Mouse (Mus musculus) limb, embryonic 11.5 days (tissue): ENCODE measurements around the gene Klhdc3. TPM values are rescaled to one million over a fixed set of nuclear protein-coding genes. Genes with fewer than 3 reads are reported as not detected.
A peak's percentile ranks its signal among the peaks of the same experiment; 100 is the strongest.

Experiments used
- ATAC-seq: fragments of 200-750 bp; cut with Nextera tagmentation; 2 replicates; pipeline ENCODE4 v1.8.0; 2017; ENCODE audit warnings: low read depth; ENCODE audit not compliant: insufficient number of reproducible peaks, low FRiP score, low TSS enrichment
- DNase-seq: peaks from one replicate; pipeline ENCODE4 v3.0.0-alpha.2; 2015; ENCODE audit warnings: low spot score
- H3K27ac ChIP-seq: fragments of 300-500 bp; sonication (generic); replicated peaks from 2 replicates; pipeline ENCODE4 v1.5.1; 2014; ENCODE audit warnings: low read depth, mild to moderate bottlenecking, low read length
- H3K27me3 ChIP-seq: fragments of 300-500 bp; sonication (generic); 2 replicates; pipeline ENCODE4 v1.6.1; 2014; ENCODE audit warnings: mild to moderate bottlenecking, low read length, mixed read lengths; ENCODE audit not compliant: control insufficient read depth, insufficient read depth
- H3K36me3 ChIP-seq: fragments of 300-500 bp; sonication (generic); 2 replicates; pipeline ENCODE4 v1.6.1; 2014; ENCODE audit warnings: mild to moderate bottlenecking, low read length, moderate library complexity, mixed read lengths; ENCODE audit not compliant: control insufficient read depth, insufficient read depth
- H3K4me1 ChIP-seq: fragments of 300-500 bp; sonication (generic); 2 replicates; pipeline ENCODE4 v1.6.1; 2014; ENCODE audit warnings: low read length, mixed read lengths; ENCODE audit not compliant: control insufficient read depth, insufficient read depth
- H3K4me2 ChIP-seq: fragments of 300-500 bp; sonication (generic); 2 replicates; pipeline ENCODE4 v1.6.1; 2014; ENCODE audit warnings: low read depth, mild to moderate bottlenecking, moderate library complexity; ENCODE audit not compliant: severe bottlenecking
- H3K4me3 ChIP-seq: fragments of 300-500 bp; sonication (generic); 2 replicates; pipeline ENCODE4 v1.5.1; 2014; ENCODE audit warnings: low read depth, low read length
- H3K9ac ChIP-seq: fragments of 300-500 bp; sonication (generic); 2 replicates; pipeline ENCODE4 v1.6.1; 2014; ENCODE audit warnings: mild to moderate bottlenecking, low read length
- H3K9me3 ChIP-seq: fragments of 300-500 bp; sonication (generic); 2 replicates; pipeline ENCODE4 v1.6.1; 2016; ENCODE audit warnings: low read length; ENCODE audit not compliant: control insufficient read depth
- WGBS: fragments of 180-500 bp; shearing (Covaris S2); extraction: QIAGEN DNeasy Blood & Tissue Kit; methylation state at CpG from one replicate; pipeline ENCODE4 v1.1.7; 2014; 5-methylcytosine and 5-hydroxymethylcytosine counted together
- polyA plus RNA-seq: library from polyadenylated mRNA; unstranded; fragments of >200 nt; fragmentation: Nextera tagmentation; extraction: Ambion mirVana; gene quantifications from 2 replicates; pipeline ENCODE4 v1.2.1, GENCODE M21; 2014

Klhdc3 gene
- polyA plus RNA-seq, 1 experiment from 2014 or later = 117 TPM

DNA sequence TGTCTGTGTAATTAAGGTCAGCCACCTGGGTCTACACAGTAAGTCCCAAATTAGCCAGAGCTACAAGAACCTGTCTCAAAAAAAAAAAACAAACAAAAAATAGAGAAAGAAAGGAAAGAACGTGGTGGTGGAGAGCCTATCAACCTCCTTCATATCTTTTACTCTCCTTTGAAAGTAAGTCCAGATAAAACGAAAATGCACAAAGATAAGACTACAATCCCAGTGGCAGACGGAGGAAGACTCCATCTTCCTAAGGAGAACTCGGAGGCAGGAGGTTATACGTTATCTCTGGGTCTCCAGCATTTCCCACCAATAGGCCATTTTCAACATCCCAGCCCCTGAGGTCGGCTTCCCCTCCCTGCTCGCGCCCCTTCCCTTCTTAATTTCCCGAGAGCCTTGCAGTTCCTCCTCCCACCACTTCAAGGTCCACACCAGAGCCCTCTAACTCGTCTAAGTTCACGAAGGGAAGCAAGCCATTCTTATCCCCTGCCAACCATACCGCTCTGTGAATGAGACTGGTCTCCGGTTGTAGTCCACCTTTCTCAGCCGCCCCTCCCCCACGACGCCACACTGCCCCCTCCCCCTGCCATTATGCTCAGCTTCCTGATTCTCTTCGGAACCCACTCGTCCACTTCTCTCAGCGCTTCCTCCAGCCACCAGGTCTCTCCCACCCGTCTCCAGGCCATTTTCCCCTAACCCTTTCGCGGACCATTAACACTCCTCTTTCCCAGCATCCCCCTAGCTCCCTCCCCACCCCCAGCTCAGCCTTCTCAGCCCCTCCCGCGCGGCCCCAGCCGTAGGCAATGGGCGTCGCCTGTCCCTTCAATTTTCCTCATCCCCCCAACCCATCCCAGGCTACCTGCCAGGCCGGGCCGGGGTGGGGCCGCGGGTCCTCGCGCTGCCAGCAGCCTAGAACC lies 613 bp downstream of the Klhdc3 start:
- ATAC-seq = peak; percentile 2
- H3K9me3 ChIP-seq = no peaks in the 10 kb centered on the region
- H3K4me2 ChIP-seq = peak overlapping the region; percentile 83
- peak overlapping the region; percentile 88 for H3K4me3 ChIP-seq
- peak overlapping the region; percentile 70 for H3K9ac ChIP-seq
- WGBS = under 1% methylated on average over 34 of the region's 34 CpGs
- H3K27me3 ChIP-seq = no peaks in the 10 kb centered on the region
- peak; percentile 71 for DNase-seq
- peaks cover 17% of the 10 kb centered on the region for H3K4me1 ChIP-seq
- peak overlapping the region; percentile 88 for H3K27ac ChIP-seq
- peaks cover 41% of the 10 kb centered on the region for H3K36me3 ChIP-seq

DNA sequence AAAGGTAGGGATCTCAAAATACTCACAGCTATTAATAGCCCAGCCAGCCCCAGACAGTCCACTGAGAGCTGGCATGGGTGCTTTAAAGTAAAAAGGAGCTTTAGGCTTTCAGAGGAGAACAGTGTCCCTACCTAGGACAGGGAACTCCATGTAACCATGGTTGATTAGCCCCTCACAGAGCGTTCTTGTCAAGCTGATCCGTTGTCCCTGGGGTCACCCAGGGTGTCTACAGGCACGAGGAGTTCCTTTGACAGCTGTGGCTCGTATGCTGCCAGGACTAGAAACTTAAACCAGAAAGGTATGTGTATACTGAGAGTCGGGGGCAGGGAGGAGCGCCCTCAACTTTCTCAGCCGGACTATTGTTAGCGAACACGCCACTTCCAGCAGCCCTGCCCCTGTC lies 1.8 kb downstream of the Klhdc3 start:
- peaks cover 31% of the 10 kb centered on the region for H3K36me3 ChIP-seq
- no peak overlapping the region; the same call in 1 of the 2 replicates for H3K9ac ChIP-seq
- H3K27me3 ChIP-seq = no peaks in the 10 kb centered on the region
- DNase-seq (no peak), ATAC-seq (no peak)
- peak overlapping the region; percentile 83 for H3K4me2 ChIP-seq
- no peak overlapping the region; the same call in 1 of the 2 replicates for H3K4me3 ChIP-seq
- WGBS = 56% methylated on average over 9 of the region's 9 CpGs
- no peak overlapping the region for H3K27ac ChIP-seq
- no peaks in the 10 kb centered on the region for H3K9me3 ChIP-seq
- peaks cover 23% of the 10 kb centered on the region for H3K4me1 ChIP-seq

DNA sequence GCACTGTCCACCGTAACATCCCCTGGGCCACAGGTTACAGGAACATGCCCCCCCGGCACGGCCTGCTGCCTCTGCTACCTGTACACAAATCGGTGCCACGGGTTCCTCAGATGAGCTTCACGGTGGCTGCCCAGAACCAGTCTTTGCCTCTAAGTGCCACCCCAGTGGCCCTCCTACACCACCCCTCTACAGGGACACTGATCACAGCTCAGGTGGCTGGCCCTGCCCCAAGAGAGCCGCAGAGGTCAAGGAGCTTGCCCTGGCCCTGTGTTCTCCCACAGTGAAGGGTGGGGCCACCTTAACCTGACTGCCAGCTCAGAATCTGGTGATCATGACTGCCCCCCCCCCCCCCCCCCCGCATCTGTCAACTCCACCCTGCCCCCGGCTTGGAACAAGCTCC lies 2.3 kb downstream of the Klhdc3 start, which contains the start of gene Mea1:
TSS of gene Mea1 (plus strand) at position 378 of the 400 bp plus-strand sequence.
- Histone ChIP-seq H3K4me1 (peaks cover 23% of the 10 kb centered on the region), H3K27ac (no peak within 1 kb of the TSS), H3K27me3 (no peaks in the 10 kb centered on the region), H3K9me3 (no peaks in the 10 kb centered on the region), H3K36me3 (peaks cover 26% of the 10 kb centered on the region), H3K9ac (peak within 1 kb of the TSS; percentile 70), H3K4me2 (peak within 1 kb of the TSS; percentile 83), H3K4me3 (peak within 1 kb of the TSS; percentile 88)
- WGBS = 90% methylated on average over 8 of the region's 9 CpGs
- ATAC-seq (no peak), DNase-seq (no peak)

DNA sequence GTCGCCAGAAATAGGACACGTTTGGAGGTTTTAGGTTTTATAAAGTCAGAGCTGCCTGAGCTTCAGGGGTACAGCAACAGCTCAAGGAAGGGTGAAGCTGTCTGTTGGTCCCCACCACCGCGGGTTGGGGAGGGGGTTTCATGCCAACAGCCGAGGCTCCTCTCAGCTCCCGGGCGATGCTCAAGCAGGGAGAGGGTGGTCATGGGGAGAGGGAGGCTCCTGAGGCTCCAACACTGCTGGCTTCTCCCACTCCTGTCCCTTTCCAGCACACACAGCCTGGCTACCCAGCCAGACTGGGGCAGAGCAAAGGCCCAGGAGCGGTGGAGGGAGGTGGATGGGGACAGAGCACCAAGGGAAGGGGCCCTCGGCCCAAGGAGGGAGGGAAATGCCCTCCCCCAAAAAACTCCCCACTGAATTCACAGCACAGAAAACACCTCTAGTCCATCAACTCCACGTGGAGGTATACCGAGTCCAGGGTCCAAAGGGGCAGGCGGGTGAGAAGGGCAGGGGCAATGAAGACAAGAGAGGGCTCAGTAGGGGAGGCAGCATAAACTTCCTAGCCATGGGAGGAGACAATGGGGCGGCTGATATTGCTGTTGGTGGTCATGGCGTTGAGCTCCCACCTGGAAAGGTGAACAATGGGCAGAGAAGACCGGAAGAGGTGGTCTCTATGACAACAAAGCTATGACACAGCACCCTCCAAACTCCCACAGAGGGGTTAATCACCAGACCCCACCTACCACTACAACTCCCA lies 6.0 kb downstream of the Klhdc3 start:
- 19% methylated on average over 15 of the region's 15 CpGs for WGBS
- Histone ChIP-seq H3K9ac (peak overlapping the region; percentile 62; the same call in 1 of the 2 replicates), H3K27me3 (no peaks in the 10 kb centered on the region), H3K27ac (peak overlapping the region; percentile 82), H3K4me2 (peak overlapping the region; percentile 63), H3K4me1 (peaks cover 18% of the 10 kb centered on the region), H3K9me3 (no peaks in the 10 kb centered on the region), H3K36me3 (peaks cover 20% of the 10 kb centered on the region), H3K4me3 (peak overlapping the region; percentile 77)
- DNase-seq (no peak), ATAC-seq (peak; percentile 13; the same call in 1 of the 2 replicates)

DNA sequence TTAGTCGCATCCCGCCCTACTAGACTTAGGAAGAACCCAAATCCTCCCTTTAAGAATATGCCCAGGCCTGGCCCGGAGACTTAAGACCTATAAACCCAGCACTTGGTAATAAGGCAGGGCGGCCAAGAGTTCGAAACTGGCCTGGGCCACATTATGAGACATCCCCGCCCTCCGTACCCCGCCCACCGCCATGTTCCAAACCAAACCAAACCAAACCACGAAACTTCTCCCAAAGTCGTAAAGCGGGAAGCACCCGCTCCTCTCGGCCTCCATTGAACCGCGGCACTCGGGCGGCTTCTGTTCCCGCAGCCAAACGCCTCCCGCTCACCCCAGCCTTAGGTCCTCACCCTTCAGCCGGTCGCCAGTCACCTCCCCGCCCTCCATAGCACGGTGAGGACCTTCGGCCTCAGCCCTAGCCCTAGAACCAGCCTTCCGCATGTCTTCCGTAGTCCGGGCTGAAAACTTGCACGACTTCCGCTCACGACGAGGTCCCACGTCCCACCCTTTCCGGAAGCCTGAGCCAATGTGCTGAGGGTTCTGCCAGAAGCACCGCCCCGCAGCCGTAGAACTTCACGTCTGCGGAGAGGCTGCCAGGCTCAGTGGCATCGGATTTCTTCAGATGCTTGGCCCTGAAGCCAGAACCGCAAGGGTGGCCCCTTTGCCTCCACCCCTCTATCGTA lies 6.7 kb downstream of the Klhdc3 start, which contains the start of gene Rrp36:
TSS of gene Rrp36 (minus strand) at position 503 of the 680 bp plus-strand sequence.
- Histone ChIP-seq H3K4me3 (peak within 1 kb of the TSS; percentile 77), H3K4me2 (peak within 1 kb of the TSS; percentile 63), H3K4me1 (peaks cover 11% of the 10 kb centered on the region), H3K9ac (peak within 1 kb of the TSS; percentile 80), H3K27ac (peak within 1 kb of the TSS; percentile 82), H3K36me3 (peaks cover 24% of the 10 kb centered on the region), H3K27me3 (no peaks in the 10 kb centered on the region), H3K9me3 (no peaks in the 10 kb centered on the region)
- ATAC-seq = peak; percentile 89
- peak; percentile 93 for DNase-seq
- under 1% methylated on average over 43 of the region's 43 CpGs for WGBS

DNA sequence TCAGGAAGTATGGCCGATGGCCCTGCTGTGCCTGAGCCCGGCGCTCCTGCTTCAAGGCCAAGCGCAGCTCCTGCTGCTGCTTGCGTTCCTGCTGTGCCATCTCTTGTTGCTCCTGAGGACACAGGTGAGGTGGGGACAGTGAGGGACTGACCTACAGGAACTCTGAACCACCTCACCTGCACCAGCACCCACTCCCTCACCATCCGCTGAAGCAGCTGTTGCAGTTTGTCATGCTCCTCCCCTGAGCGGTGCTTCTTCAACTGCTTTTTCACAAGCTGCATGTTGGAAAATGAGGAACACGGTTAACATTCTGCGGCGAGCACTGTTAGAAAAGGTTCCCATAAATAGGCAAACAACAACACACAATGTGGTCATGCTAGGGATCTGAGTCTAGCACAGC lies 10.8 kb downstream of the Klhdc3 start:
- no peak for DNase-seq
- no peak for ATAC-seq
- Histone ChIP-seq H3K36me3 (peaks cover 20% of the 10 kb centered on the region), H3K4me1 (peaks cover 6% of the 10 kb centered on the region), H3K9ac (no peak overlapping the region), H3K9me3 (no peaks in the 10 kb centered on the region), H3K27me3 (no peaks in the 10 kb centered on the region), H3K4me2 (no peak overlapping the region), H3K4me3 (no peak overlapping the region), H3K27ac (no peak overlapping the region)
- 95% methylated on average over 10 of the region's 10 CpGs for WGBS

DNA sequence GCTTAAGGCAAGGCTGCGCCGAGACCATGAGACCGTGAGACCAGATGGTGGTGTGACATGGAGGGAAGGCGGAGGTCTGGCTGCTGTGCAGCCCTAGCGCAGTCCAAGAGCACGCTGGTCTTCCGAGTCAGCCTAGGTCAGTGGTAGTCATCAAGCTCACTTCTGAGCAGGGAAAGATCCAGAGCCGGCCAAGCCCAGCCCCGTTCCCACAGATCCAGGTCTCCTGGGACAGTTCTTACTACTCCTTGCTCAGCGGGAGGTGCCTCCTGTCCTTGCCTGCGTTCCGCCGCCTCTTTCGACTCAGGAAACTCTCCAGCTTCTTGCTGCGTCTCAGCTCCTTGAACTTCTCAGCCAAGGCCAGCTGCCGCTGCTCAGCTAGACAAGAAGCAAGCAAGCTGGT lies 13.0 kb downstream of the Klhdc3 start:
- no peaks in the 10 kb centered on the region for H3K27me3 ChIP-seq
- no peak overlapping the region for H3K27ac ChIP-seq
- peaks cover 37% of the 10 kb centered on the region for H3K36me3 ChIP-seq
- ATAC-seq = no peak
- 90% methylated on average over 16 of the region's 16 CpGs for WGBS
- H3K4me1 ChIP-seq = no peaks in the 10 kb centered on the region
- H3K9me3 ChIP-seq = no peaks in the 10 kb centered on the region
- no peak overlapping the region for H3K4me2 ChIP-seq
- DNase-seq = no peak
- H3K9ac ChIP-seq = no peak overlapping the region
- H3K4me3 ChIP-seq = no peak overlapping the region

DNA sequence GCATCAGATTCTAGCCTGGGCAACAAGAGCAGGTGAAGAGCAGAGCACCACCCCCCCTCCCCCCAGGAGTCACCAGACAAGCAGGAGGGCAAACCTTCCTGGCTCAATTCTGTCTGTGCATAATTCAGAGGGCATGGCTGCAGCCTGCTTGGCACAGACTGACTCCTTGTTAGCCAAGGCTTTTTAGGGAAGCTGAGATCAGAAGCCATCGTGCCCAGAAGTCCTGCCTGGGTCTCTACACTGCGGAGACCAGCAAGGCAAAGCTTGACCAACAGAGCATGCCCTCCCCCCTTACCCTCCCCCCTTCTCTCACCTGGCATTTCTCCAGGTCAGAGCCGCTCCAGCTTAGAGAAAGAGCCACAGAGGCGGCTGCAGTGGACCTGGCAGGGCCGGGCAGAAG lies 18.0 kb downstream of the Klhdc3 start:
- no peak for DNase-seq
- no peak for ATAC-seq
- Histone ChIP-seq H3K4me3 (no peak overlapping the region), H3K27ac (no peak overlapping the region), H3K9ac (no peak overlapping the region), H3K36me3 (peaks cover 54% of the 10 kb centered on the region), H3K4me1 (no peaks in the 10 kb centered on the region), H3K9me3 (no peaks in the 10 kb centered on the region), H3K27me3 (no peaks in the 10 kb centered on the region), H3K4me2 (no peak overlapping the region)
- 89% methylated on average over 5 of the region's 5 CpGs for WGBS
